32 mouse cellular contexts compared by ENCODE assay signal in the genomic region with DNA sequence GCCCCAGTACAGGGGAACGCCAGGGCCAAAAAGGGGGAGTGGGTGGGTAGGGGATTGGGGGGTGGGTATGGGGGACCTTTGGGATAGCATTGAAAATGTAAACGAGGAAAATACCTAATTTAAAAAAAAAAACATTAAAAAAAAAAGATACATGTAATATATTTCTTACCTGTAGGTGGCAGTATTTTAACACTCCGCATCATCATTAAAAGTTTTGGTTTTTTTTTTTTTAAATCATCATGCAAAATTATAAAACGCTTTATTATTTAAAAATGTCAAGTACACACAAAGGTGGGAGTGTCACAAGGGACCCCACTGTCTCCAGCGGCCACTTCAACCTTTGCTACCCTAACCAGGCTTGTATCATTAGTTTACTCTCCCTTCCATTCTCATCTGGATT. TPM values are rescaled to one million over a fixed set of nuclear protein-coding genes. Genes with fewer than 3 reads are reported as not detected.
A peak's percentile ranks its signal among the peaks of the same experiment; 100 is the strongest.
DNase-seq lines count a peak whose midpoint lies in the region; ATAC-seq and TF ChIP-seq lines count a peak whose summit lies in the region.
"Not testable (repeated sequence)": the region's sequence is repeated elsewhere in the genome, so short reads cannot be mapped to it uniquely, and the experiment has no call there.
"Had no signal": no experiment of that assay in that cellular context is flagged by ENCODE, and none has a peak within 500 bp of the region (broad histone marks: within the 10 kb centered on the region; RNA-seq: fewer than 3 reads in every experiment).

No protein-coding gene starts in this region.

- peak in 2 of 3 experiments; percentile 20 to 41; a peak in 4 of 6 replicates for TF ChIP-seq CTCF in MEL (IDR thresholded peaks at IDR 0.05 in 2 of 3, conservative IDR thresholded peaks at IDR 0.05 in 1 of 3; ENCODE audit: control insufficient read depth in 1 of 3, insufficient read depth in 1 of 3, low read depth in 2 of 3, low read length in 3 of 3, poor library complexity in 1 of 3, severe bottlenecking in 1 of 3)
- TF ChIP-seq CTCF in gastrocnemius, adult 2 months (IDR thresholded peaks at IDR 0.05) = peak; percentile 64
- TF ChIP-seq CTCF in left cerebral cortex, adult 2 months (IDR thresholded peaks at IDR 0.05) = peak; percentile 65
- TF ChIP-seq CTCF in midbrain, postnatal 0 days (IDR thresholded peaks at IDR 0.05) = peak; percentile 60
- TF ChIP-seq CTCF in stomach, postnatal 0 days (IDR thresholded peaks at IDR 0.05; ENCODE audit: low read depth) = peak; percentile 57

- not testable (repeated sequence) for H3K9me3 ChIP-seq in MEL (replicated peaks; ENCODE audit: insufficient read depth, low read length); heart, embryonic 13.5 days; midbrain, postnatal 0 days (ENCODE audit: low read length); stomach, postnatal 0 days (ENCODE audit: control insufficient read depth, low read length)

- intact Hi-C loops in gastrocnemius, adult 2 months (cut with DNase I) = loop anchor here (1.0 kb wide), 1 partner anchor 91 kb away; no protein-coding TSS in a partner anchor
- intact Hi-C loops in left cerebral cortex, adult 2 months (cut with DNase I) = loop anchor here (1.0 to 10.0 kb wide), 4 partner anchors 71 to 308 kb away; a partner anchor contains a TSS

- not testable (repeated sequence) for ATAC-seq in heart, embryonic 13.5 days (ENCODE audit: extremely low read depth, insufficient number of reproducible peaks, low FRiP score, low TSS enrichment); midbrain, postnatal 0 days (ENCODE audit: low FRiP score); stomach, postnatal 0 days (ENCODE audit: low FRiP score, low TSS enrichment)

- H3K4me2 ChIP-seq in heart, embryonic 13.5 days = peak overlapping the region; percentile 48
- not testable (repeated sequence) for H3K4me2 ChIP-seq in midbrain, postnatal 0 days (ENCODE audit: low read depth, low read length, poor library complexity, severe bottlenecking); stomach, postnatal 0 days (replicated peaks; ENCODE audit: low read depth)

- 25% methylated on average over 4 of the region's 5 CpGs for WGBS in heart, embryonic 13.5 days
- 22% methylated on average over 4 of the region's 5 CpGs for WGBS in midbrain, postnatal 0 days
- WGBS in stomach, postnatal 0 days = 15% methylated on average over 4 of the region's 5 CpGs

- not testable (repeated sequence) for H3K27me3 ChIP-seq in MEL (ENCODE audit: control insufficient read depth in 1 of 2, insufficient read depth in 2 of 2, low read length in 2 of 2); heart, embryonic 13.5 days (replicated peaks); midbrain, postnatal 0 days (ENCODE audit: insufficient read depth, low read length); stomach, postnatal 0 days (ENCODE audit: control insufficient read depth, insufficient read depth, low read length)

- not testable (repeated sequence) for H3K9ac ChIP-seq in MEL (ENCODE audit: control insufficient read depth, low read depth, low read length, poor library complexity, severe bottlenecking); midbrain, postnatal 0 days (replicated peaks; ENCODE audit: low read length, poor library complexity, severe bottlenecking); stomach, postnatal 0 days (ENCODE audit: low read length)
- peak overlapping the region; percentile 50; the same call in 1 of the 2 replicates for H3K9ac ChIP-seq in heart, embryonic 13.5 days

- TF ChIP-seq POLR2A in MEL (IDR thresholded peaks at IDR 0.05; ENCODE audit: control insufficient read depth in 1 of 2, insufficient read depth in 1 of 2, low read depth in 1 of 2, low read length in 2 of 2, poor library complexity in 1 of 2) = not testable (repeated sequence)

- H3K4me3 ChIP-seq in MEL (ENCODE audit: control insufficient read depth in 1 of 2, insufficient read depth in 1 of 2, low read depth in 2 of 2, low read length in 2 of 2) = peak overlapping the region in 1 of 2 experiments; percentile 42; a peak in 2 of 4 replicates
- not testable (repeated sequence) for H3K4me3 ChIP-seq in gastrocnemius, adult 2 months; heart, embryonic 13.5 days; left cerebral cortex, adult 2 months; midbrain, postnatal 0 days (ENCODE audit: low read depth, low read length); stomach, postnatal 0 days (ENCODE audit: low read depth, low read length)

- H3K79me2 ChIP-seq in MEL (ENCODE audit: control insufficient read depth, insufficient read depth, low read length, poor library complexity) = not testable (repeated sequence)

- TF ChIP-seq EP300 in MEL (IDR thresholded peaks at IDR 0.05; ENCODE audit: low read depth in 1 of 2, low read length in 2 of 2); stomach, postnatal 0 days (optimal IDR thresholded peaks at IDR 0.05): not testable (repeated sequence)

- peaks cover 0 to 10% of the 10 kb centered on the region in 2 experiments; a peak in 2 of 4 replicates for H3K4me1 ChIP-seq in MEL (ENCODE audit: control insufficient read depth in 1 of 2, insufficient read depth in 2 of 2, low read length in 2 of 2)
- peaks cover 17% of the 10 kb centered on the region; the same call in 1 of the 2 replicates for H3K4me1 ChIP-seq in heart, embryonic 13.5 days
- not testable (repeated sequence) for H3K4me1 ChIP-seq in midbrain, postnatal 0 days (ENCODE audit: insufficient read depth, low read length); stomach, postnatal 0 days (replicated peaks; ENCODE audit: control insufficient read depth, insufficient read depth)

- not testable (repeated sequence) for H3K36me3 ChIP-seq in MEL (ENCODE audit: control insufficient read depth in 1 of 2, insufficient read depth in 2 of 2, low read length in 2 of 2); heart, embryonic 13.5 days; midbrain, postnatal 0 days (ENCODE audit: insufficient read depth, low read length); stomach, postnatal 0 days (ENCODE audit: control insufficient read depth, insufficient read depth, low read length)

- DNase-seq in MEL (ENCODE audit: low read depth, low spot score); gastrocnemius, adult 2 months; left cerebral cortex, adult 2 months (ENCODE audit: extremely low spot score in 1 of 2, low spot score in 2 of 2); midbrain, postnatal 0 days (ENCODE audit: low spot score); stomach, postnatal 0 days (ENCODE audit: low spot score): not testable (repeated sequence)
- DNase-seq in induced T-regulatory cell, adult 2 months (ENCODE audit: low read depth) = peak; percentile 23

- H3K27ac ChIP-seq in MEL (ENCODE audit: control insufficient read depth, low read depth, low read length); gastrocnemius, adult 2 months; midbrain, postnatal 0 days (ENCODE audit: low read depth, low read length); stomach, postnatal 0 days (replicated peaks): not testable (repeated sequence)
- H3K27ac ChIP-seq in heart, embryonic 13.5 days (replicated peaks) = peak overlapping the region; percentile 80
- H3K27ac ChIP-seq in left cerebral cortex, adult 2 months = peak overlapping the region; percentile 36; the same call in 1 of the 2 replicates

- peak; percentile 56 for TF ChIP-seq RAD21 in MEL (IDR thresholded peaks at IDR 0.05; ENCODE audit: low read depth, low read length)

TF ChIP-seq in MEL, 35 proteins besides CTCF, POLR2A, EP300 and RAD21:
- TF ChIP-seq SMC3 (IDR thresholded peaks at IDR 0.05; ENCODE audit: low read depth, low read length) = peak; percentile 46; the same call in 1 of the 2 replicates
- TF ChIP-seq ZNF384 (IDR thresholded peaks at IDR 0.05; ENCODE audit: low read depth, low read length) = peak; percentile 91
- TF ChIP-seq ZC3H11A (IDR thresholded peaks at IDR 0.05; ENCODE audit: low read depth, low read length) = peak; percentile 37; the same call in 1 of the 2 replicates

RNA-seq across cellular contexts. Expression of a gene that starts 26.7 kb away (rescaled TPM):
- total RNA-seq in MEL (2012; rRNA removed) = 12.1 and 14.0 TPM in 2 replicates
- 10 to 100 TPM in 1 of 2 experiments, not detected in 1; 14.4 TPM for polyA plus RNA-seq in MEL (2012; ENCODE audit: insufficient read depth in 1 of 2, insufficient read length in 2 of 2, low read depth in 1 of 2, low replicate concordance in 2 of 2, missing spikeins in 1 of 2)
- total RNA-seq in gastrocnemius, adult 2 months (2021) = under 1 TPM; 0.41 to 0.64 TPM
- polyA plus RNA-seq in heart, embryonic 13.5 days (2015; fragmentation: Nextera tagmentation; extraction: Ambion mirVana) = 15.7 and 16.4 TPM in 2 replicates
- 1 to 10 TPM; 2.8 to 3.3 TPM for total RNA-seq in left cerebral cortex, adult 2 months (2021)
- 2.7 and 4.1 TPM in 2 replicates for total RNA-seq in midbrain, postnatal 0 days (2014; rRNA removed)
- 4.0 and 4.7 TPM in 2 replicates for polyA plus RNA-seq in midbrain, postnatal 0 days (2015; fragmentation: Nextera tagmentation; extraction: Ambion mirVana)
- polyA plus RNA-seq in stomach, postnatal 0 days (2015; fragmentation: Nextera tagmentation; extraction: Ambion mirVana) = 4.7 and 5.0 TPM in 2 replicates

RNA-seq across cellular contexts. Expression of a gene that starts 30.4 kb away (rescaled TPM):
- not detected in 2 replicates for total RNA-seq in MEL (2012; rRNA removed)
- polyA plus RNA-seq in MEL (2012; ENCODE audit: insufficient read depth in 1 of 2, insufficient read length in 2 of 2, low read depth in 1 of 2, low replicate concordance in 2 of 2, missing spikeins in 1 of 2) = not detected
- not detected for total RNA-seq in gastrocnemius, adult 2 months (2021)
- not detected in 2 replicates for polyA plus RNA-seq in heart, embryonic 13.5 days (2015; fragmentation: Nextera tagmentation; extraction: Ambion mirVana)
- under 1 TPM in 1 of 2 experiments, not detected in 1; 0.30 TPM for total RNA-seq in left cerebral cortex, adult 2 months (2021)
- total RNA-seq in midbrain, postnatal 0 days (2014; rRNA removed) = not detected in 2 replicates
- 0.15 TPM in 1 of 2 replicates, not detected in the other for polyA plus RNA-seq in midbrain, postnatal 0 days (2015; fragmentation: Nextera tagmentation; extraction: Ambion mirVana)
- not detected in 2 replicates for polyA plus RNA-seq in stomach, postnatal 0 days (2015; fragmentation: Nextera tagmentation; extraction: Ambion mirVana)
- total RNA-seq: adrenal gland, postnatal 14 days; common myeloid progenitor, adult 5-6 weeks; gastrocnemius, adult 8-10 months; gastrocnemius, postnatal 4 days; heart, adult 8-10 months; heart, postnatal 36 days; hindbrain, postnatal 0 days; layer of hippocampus, adult 18-20 months; left cerebral cortex, adult 8-10 months; megakaryocyte-erythroid progenitor cell, adult 5-6 weeks; neutrophil, adult 5-6 weeks had no signal
- polyA plus RNA-seq: CD4-positive, CD25-positive, alpha-beta regulatory T cell, adult 4 months; embryonic facial prominence, embryonic 13.5 days; forebrain, embryonic 10.5 days; forebrain, embryonic 15.5 days; G1E; hindbrain, embryonic 12.5 days; hindbrain, postnatal 0 days; intestine, embryonic 16.5 days; kidney, embryonic 14.5 days; limb, embryonic 13.5 days; liver, embryonic 12.5 days; macrophage; midbrain, embryonic 13.5 days; neural tube, embryonic 11.5 days; thymus, postnatal 0 days had no signal
